In the genomic region with DNA sequence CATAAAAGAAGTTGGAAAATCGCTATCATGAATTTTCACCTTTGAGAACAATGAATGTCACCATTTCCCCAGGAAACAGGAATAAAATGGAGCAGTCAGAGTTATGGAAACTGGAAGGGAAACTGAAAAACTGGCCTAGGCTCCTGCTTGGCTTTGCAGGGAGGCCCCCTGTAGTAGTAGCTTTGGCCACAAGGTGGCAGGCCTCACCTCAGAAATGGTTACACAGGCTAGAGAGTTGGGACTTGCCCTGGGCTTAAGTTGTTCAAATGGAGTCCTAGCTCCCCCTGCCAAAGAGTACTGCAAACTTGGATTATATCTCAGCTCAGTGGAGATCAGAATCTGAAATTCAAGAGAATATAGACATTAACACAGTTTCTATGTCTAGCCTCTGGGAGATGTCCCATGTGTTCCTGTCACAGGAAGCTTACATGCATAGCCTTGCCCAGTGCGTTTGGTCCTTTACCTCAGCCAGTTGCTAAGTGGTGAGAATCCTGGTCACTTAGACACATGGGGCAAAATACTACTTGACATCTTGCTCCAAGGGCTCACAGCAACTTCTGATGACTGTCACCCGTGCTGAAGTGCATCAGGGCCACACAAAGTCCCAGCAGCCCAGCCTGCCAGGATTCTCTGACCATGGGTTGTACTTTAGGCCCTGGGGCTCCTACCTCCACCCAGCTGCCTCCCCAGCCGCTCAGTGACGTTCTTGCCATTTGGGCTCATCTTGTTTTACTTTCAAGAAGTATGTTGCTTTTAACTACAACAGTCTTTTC, we compare ENCODE assay signal across 9 mouse cellular contexts. TPM values are rescaled to one million over a fixed set of nuclear protein-coding genes. Genes with fewer than 3 reads are reported as not detected.
DNase-seq lines count a peak whose midpoint lies in the region; ATAC-seq and TF ChIP-seq lines count a peak whose summit lies in the region.
"Had no signal": no experiment of that assay in that cellular context is flagged by ENCODE, and none has a peak within 500 bp of the region (broad histone marks: within the 10 kb centered on the region; RNA-seq: fewer than 3 reads in every experiment).

No protein-coding gene starts in this region.

- no peaks in the 10 kb centered on the region for H3K4me1 ChIP-seq in MEL (ENCODE audit: control insufficient read depth in 1 of 2, insufficient read depth in 2 of 2, low read length in 2 of 2)
- H3K4me1 ChIP-seq in hindbrain, embryonic 12.5 days = peaks cover 21% of the 10 kb centered on the region
- H3K4me1 ChIP-seq: liver, embryonic 15.5 days had no signal

- peak; percentile 84 to 90 (median 88) for TF ChIP-seq CTCF in MEL (IDR thresholded peaks at IDR 0.05 in 2 of 3, conservative IDR thresholded peaks at IDR 0.05 in 1 of 3; ENCODE audit: control insufficient read depth in 1 of 3, insufficient read depth in 1 of 3, low read depth in 2 of 3, low read length in 3 of 3, poor library complexity in 1 of 3, severe bottlenecking in 1 of 3)

- ATAC-seq in hindbrain, embryonic 12.5 days (ENCODE audit: low FRiP score) = peak; percentile 70; the same call in 1 of the 2 replicates

- no peaks in the 10 kb centered on the region for H3K27me3 ChIP-seq in MEL (ENCODE audit: control insufficient read depth in 1 of 2, insufficient read depth in 2 of 2, low read length in 2 of 2)
- H3K27me3 ChIP-seq in hindbrain, embryonic 12.5 days = no peaks in the 10 kb centered on the region
- H3K27me3 ChIP-seq: liver, embryonic 15.5 days had no signal

- no peak for TF ChIP-seq EP300 in MEL (IDR thresholded peaks at IDR 0.05; ENCODE audit: low read depth in 1 of 2, low read length in 2 of 2)

- no peak overlapping the region for H3K4me2 ChIP-seq in hindbrain, embryonic 12.5 days (replicated peaks)
- H3K4me2 ChIP-seq: liver, embryonic 15.5 days had no signal

- WGBS in hindbrain, embryonic 12.5 days = 52% methylated on average over 5 of the region's 5 CpGs

- no peak overlapping the region for H3K9ac ChIP-seq in MEL (ENCODE audit: control insufficient read depth, low read depth, low read length, poor library complexity, severe bottlenecking)
- H3K9ac ChIP-seq in hindbrain, embryonic 12.5 days = no peak overlapping the region
- H3K9ac ChIP-seq: liver, embryonic 15.5 days had no signal

- H3K4me3 ChIP-seq in MEL (ENCODE audit: control insufficient read depth in 1 of 2, insufficient read depth in 1 of 2, low read depth in 2 of 2, low read length in 2 of 2) = no peak overlapping the region
- no peak overlapping the region for H3K4me3 ChIP-seq in hindbrain, embryonic 12.5 days
- H3K4me3 ChIP-seq: liver, embryonic 15.5 days had no signal

- H3K36me3 ChIP-seq in MEL (ENCODE audit: control insufficient read depth in 1 of 2, insufficient read depth in 2 of 2, low read length in 2 of 2) = no peaks in the 10 kb centered on the region; a peak in 2 of 4 replicates
- peaks cover 34% of the 10 kb centered on the region for H3K36me3 ChIP-seq in hindbrain, embryonic 12.5 days

- H3K27ac ChIP-seq in MEL (ENCODE audit: control insufficient read depth, low read depth, low read length) = no peak overlapping the region
- peak overlapping the region; percentile 45; the same call in 1 of the 2 replicates for H3K27ac ChIP-seq in hindbrain, embryonic 12.5 days
- H3K27ac ChIP-seq: liver, embryonic 15.5 days had no signal

- no peaks in the 10 kb centered on the region for H3K9me3 ChIP-seq in MEL (replicated peaks; ENCODE audit: insufficient read depth, low read length)
- H3K9me3 ChIP-seq in hindbrain, embryonic 12.5 days (replicated peaks) = no peaks in the 10 kb centered on the region
- H3K9me3 ChIP-seq: liver, embryonic 15.5 days had no signal

- TF ChIP-seq POLR2A in MEL (IDR thresholded peaks at IDR 0.05; ENCODE audit: control insufficient read depth in 1 of 2, insufficient read depth in 1 of 2, low read depth in 1 of 2, low read length in 2 of 2, poor library complexity in 1 of 2) = no peak

- DNase-seq in MEL (ENCODE audit: low read depth, low spot score) = peak; percentile 84
- DNase-seq in cerebellum, adult 8-10 months = peak; percentile 88
- DNase-seq in forelimb bud, embryonic 11.5 days (ENCODE audit: low read depth, low spot score) = peak; percentile 77
- DNase-seq in layer of hippocampus, adult 9-11 months = peak; percentile 83
- peak; percentile 90 for DNase-seq in lung, postnatal 14 days
- peak; percentile 52 for DNase-seq in retina, adult 2 months (ENCODE audit: low read depth, low spot score)
- peak; percentile 85 for DNase-seq in thymus, postnatal 25 days

- H3K79me2 ChIP-seq in MEL (ENCODE audit: control insufficient read depth, insufficient read depth, low read length, poor library complexity) = no peaks in the 10 kb centered on the region

- TF ChIP-seq RAD21 in MEL (IDR thresholded peaks at IDR 0.05; ENCODE audit: low read depth, low read length) = peak; percentile 89

TF ChIP-seq in MEL, 35 proteins besides CTCF, POLR2A, EP300 and RAD21:
- TF ChIP-seq NELFE (IDR thresholded peaks at IDR 0.05; ENCODE audit: low read depth, low read length) (no peak), MYC (IDR thresholded peaks at IDR 0.05; ENCODE audit: low read depth, low read length) (no peak), ZC3H11A (IDR thresholded peaks at IDR 0.05; ENCODE audit: low read depth, low read length) (peak; percentile 90), SMC3 (IDR thresholded peaks at IDR 0.05; ENCODE audit: low read depth, low read length) (peak; percentile 95), GABPA (IDR thresholded peaks at IDR 0.05; ENCODE audit: low read depth, low read length) (no peak), E2F4 (IDR thresholded peaks at IDR 0.05; ENCODE audit: borderline replicate concordance, low read depth, low read length) (no peak), POLR2AphosphoS2 (IDR thresholded peaks at IDR 0.05; ENCODE audit: low read length) (no peak), MAZ (IDR thresholded peaks at IDR 0.05; ENCODE audit: low read depth, low read length) (peak; percentile 38; the same call in 1 of the 2 replicates), RCOR1 (IDR thresholded peaks at IDR 0.05; ENCODE audit: low read depth, low read length) (0 out of 2 replicates have a peak, but pooled peaks have one; percentile 1), SIN3A (IDR thresholded peaks at IDR 0.05; ENCODE audit: low read length) (peak; percentile 39; the same call in 1 of the 2 replicates)

RNA-seq across cellular contexts. Expression of gene Glod4, which starts 9.8 kb away (rescaled TPM):
- total RNA-seq in MEL (2012; rRNA removed) = 139 and 143 TPM in 2 replicates
- polyA plus RNA-seq in MEL (2012; ENCODE audit: insufficient read depth in 1 of 2, insufficient read length in 2 of 2, low read depth in 1 of 2, low replicate concordance in 2 of 2, missing spikeins in 1 of 2) = 10 to 100 TPM in 1 of 2 experiments, not detected in 1; 63.9 TPM
- 109 and 118 TPM in 2 replicates for polyA plus RNA-seq in hindbrain, embryonic 12.5 days (2016; fragmentation: Nextera tagmentation; extraction: Ambion mirVana)

RNA-seq across cellular contexts. Expression of gene Mrm3, which starts 9.8 kb away (rescaled TPM):
- total RNA-seq in MEL (2012; rRNA removed) = 50.3 and 65.7 TPM in 2 replicates
- 10 to 100 TPM in 1 of 2 experiments, not detected in 1; 27.7 TPM for polyA plus RNA-seq in MEL (2012; ENCODE audit: insufficient read depth in 1 of 2, insufficient read length in 2 of 2, low read depth in 1 of 2, low replicate concordance in 2 of 2, missing spikeins in 1 of 2)
- polyA plus RNA-seq in hindbrain, embryonic 12.5 days (2016; fragmentation: Nextera tagmentation; extraction: Ambion mirVana) = 15.4 and 18.0 TPM in 2 replicates

RNA-seq across cellular contexts. Expression of gene Gemin4, which starts 35.9 kb away (rescaled TPM):
- total RNA-seq in MEL (2012; rRNA removed) = 23.8 and 26.1 TPM in 2 replicates
- polyA plus RNA-seq in MEL (2012; ENCODE audit: insufficient read depth in 1 of 2, insufficient read length in 2 of 2, low read depth in 1 of 2, low replicate concordance in 2 of 2, missing spikeins in 1 of 2) = 10 to 100 TPM; 17.8 to 95.7 TPM
- 27.5 and 28.7 TPM in 2 replicates for polyA plus RNA-seq in hindbrain, embryonic 12.5 days (2016; fragmentation: Nextera tagmentation; extraction: Ambion mirVana)

RNA-seq across cellular contexts. Expression of gene Dbil5, which starts 35.9 kb away (rescaled TPM):
- 0.62 and 2.4 TPM in 2 replicates for total RNA-seq in MEL (2012; rRNA removed)
- under 1 TPM in 1 of 2 experiments, not detected in 1; 0.67 TPM for polyA plus RNA-seq in MEL (2012; ENCODE audit: insufficient read depth in 1 of 2, insufficient read length in 2 of 2, low read depth in 1 of 2, low replicate concordance in 2 of 2, missing spikeins in 1 of 2)
- 0.54 TPM in 1 of 2 replicates, not detected in the other for polyA plus RNA-seq in hindbrain, embryonic 12.5 days (2016; fragmentation: Nextera tagmentation; extraction: Ambion mirVana)
